Mouse (Mus musculus) forebrain, embryonic 12.5 days (tissue): ENCODE data around the gene Krba1. TPM values are rescaled to one million over a fixed set of nuclear protein-coding genes. Genes with fewer than 3 reads are reported as not detected.

Experiments used
- ATAC-seq: fragments of 200-750 bp; cut with Nextera tagmentation; 2 replicates; pipeline ENCODE4 v1.8.0; 2017; ENCODE audit warnings: moderate TSS enrichment; ENCODE audit not compliant: low FRiP score
- H3K27ac ChIP-seq: fragments of 300-500 bp; sonication (generic); 2 replicates; pipeline ENCODE4 v1.5.1; 2016; ENCODE audit warnings: mild to moderate bottlenecking
- H3K27me3 ChIP-seq: fragments of 300-500 bp; sonication (generic); 2 replicates; pipeline ENCODE4 v1.6.1; 2016; ENCODE audit warnings: mild to moderate bottlenecking
- H3K36me3 ChIP-seq: fragments of 300-500 bp; sonication (generic); replicated peaks from 2 replicates; pipeline ENCODE4 v1.6.1; 2016; ENCODE audit warnings: mild to moderate bottlenecking
- H3K4me1 ChIP-seq: fragments of 300-500 bp; sonication (generic); 2 replicates; pipeline ENCODE4 v1.6.1; 2016
- H3K4me2 ChIP-seq: fragments of 300-500 bp; sonication (generic); 2 replicates; pipeline ENCODE4 v1.6.1; 2016; ENCODE audit warnings: mild to moderate bottlenecking, moderate library complexity
- H3K4me3 ChIP-seq: fragments of 300-500 bp; sonication (generic); replicated peaks from 2 replicates; pipeline ENCODE4 v1.5.1; 2016; ENCODE audit warnings: mild to moderate bottlenecking
- H3K9ac ChIP-seq: fragments of 300-500 bp; sonication (generic); 2 replicates; pipeline ENCODE4 v1.6.1; 2016; ENCODE audit warnings: mild to moderate bottlenecking
- H3K9me3 ChIP-seq: fragments of 300-500 bp; sonication (generic); 2 replicates; pipeline ENCODE4 v1.6.1; 2016
- whole genome bisulfite sequencing: fragments of 180-500 bp; shearing (Covaris S2); methylation state at CpG from one replicate; pipeline ENCODE4 v1.1.7; 2016; 5-methylcytosine and 5-hydroxymethylcytosine counted together
- polyA plus RNA-seq: library from polyadenylated mRNA; unstranded; fragments of >200 nt; fragmentation: Nextera tagmentation; extraction: Ambion mirVana; gene quantifications from 2 replicates; pipeline ENCODE4 v1.2.1, GENCODE M21; 2016

Gene Krba1
- polyA plus RNA-seq, 1 experiment from 2014 or later: 27.2 TPM

- Histone ChIP-seq H3K4me1 (peaks cover 33% of the 10 kb centered on the region), H3K4me3 (peak overlapping the region; percentile 74), H3K9me3 (no peaks in the 10 kb centered on the region), H3K27ac (peak overlapping the region; percentile 93), H3K27me3 (peaks cover 10% of the 10 kb centered on the region), H3K9ac (peak overlapping the region; percentile 86), H3K36me3 (peaks cover 18% of the 10 kb centered on the region), H3K4me2 (peak overlapping the region; percentile 88)
- WGBS: under 1% methylated on average over 32 of the region's 34 CpGs
- peak; percentile 76 for ATAC-seq
Measured at GRCm38 (mm10) chr6:48444310-48445180, 49.2 kb downstream of the Krba1 start.

- Histone ChIP-seq H3K27me3 (0 out of 2 replicates have a peak, but pooled peaks cover 1% of the 10 kb centered on the region), H3K4me3 (peak within 1 kb of the TSS; percentile 74), H3K9ac (peak within 1 kb of the TSS; percentile 86), H3K4me2 (peak within 1 kb of the TSS; percentile 88), H3K27ac (peak within 1 kb of the TSS; percentile 93), H3K9me3 (no peaks in the 10 kb centered on the region), H3K4me1 (peaks cover 24% of the 10 kb centered on the region), H3K36me3 (peaks cover 18% of the 10 kb centered on the region)
- whole genome bisulfite sequencing: under 1% methylated on average over 63 of the region's 65 CpGs
- peak; percentile 16; the same call in 1 of the 2 replicates for ATAC-seq
Measured at GRCm38 (mm10) chr6:48445181-48446101, 50.1 kb downstream of the Krba1 start, which contains the start of gene Zfp467. Zfp467 (minus strand) TSS chr6:48445825.

GRCm38 (mm10) chr6:48446256-48446655, 50.9 kb downstream of the Krba1 start:
- H3K4me2 ChIP-seq: peak overlapping the region; percentile 88
- no peaks in the 10 kb centered on the region for H3K27me3 ChIP-seq
- H3K4me1 ChIP-seq: peaks cover 18% of the 10 kb centered on the region
- no peak overlapping the region; the same call in 1 of the 2 replicates for H3K27ac ChIP-seq
- H3K4me3 ChIP-seq: peak overlapping the region; percentile 74
- WGBS: 23% methylated on average over 3 of the region's 3 CpGs
- H3K36me3 ChIP-seq: peaks cover 14% of the 10 kb centered on the region
- H3K9me3 ChIP-seq: no peaks in the 10 kb centered on the region
- ATAC-seq: no peak
- H3K9ac ChIP-seq: no peak overlapping the region

- H3K4me1 ChIP-seq: peaks cover 18% of the 10 kb centered on the region
- no peak overlapping the region for H3K4me2 ChIP-seq
- no peaks in the 10 kb centered on the region for H3K27me3 ChIP-seq
- no peak overlapping the region for H3K9ac ChIP-seq
- no peak overlapping the region for H3K4me3 ChIP-seq
- no peak for ATAC-seq
- 69% methylated on average over 3 of the region's 3 CpGs for WGBS
- peaks cover 8% of the 10 kb centered on the region for H3K36me3 ChIP-seq
- H3K27ac ChIP-seq: peak overlapping the region; percentile 42; the same call in 1 of the 2 replicates
- H3K9me3 ChIP-seq: no peaks in the 10 kb centered on the region
Measured at GRCm38 (mm10) chr6:48446896-48447295, 51.5 kb downstream of the Krba1 start.

GRCm38 (mm10) chr6:48447929-48448328, 52.5 kb downstream of the Krba1 start, which contains the start of gene Sspo:
Sspo (plus strand) TSS chr6:48448229.
- Histone ChIP-seq H3K4me2 (no peak within 1 kb of the TSS), H3K36me3 (no peaks in the 10 kb centered on the region), H3K9ac (no peak within 1 kb of the TSS), H3K27me3 (no peaks in the 10 kb centered on the region), H3K9me3 (no peaks in the 10 kb centered on the region), H3K4me1 (peaks cover 18% of the 10 kb centered on the region), H3K27ac (no peak within 1 kb of the TSS; the same call in 1 of the 2 replicates), H3K4me3 (no peak within 1 kb of the TSS)
- no peak for ATAC-seq
- WGBS: 94% methylated on average over 1 of the region's 1 CpGs

GRCm38 (mm10) chr6:48448527-48448926, 53.1 kb downstream of the Krba1 start:
- H3K36me3 ChIP-seq: no peaks in the 10 kb centered on the region
- 82% methylated on average over 7 of the region's 7 CpGs for WGBS

GRCm38 (mm10) chr6:48452151-48452550, 56.8 kb downstream of the Krba1 start:
- Histone ChIP-seq H3K36me3 (no peaks in the 10 kb centered on the region), H3K4me3 (no peak overlapping the region), H3K27me3 (no peaks in the 10 kb centered on the region), H3K4me2 (no peak overlapping the region), H3K9ac (no peak overlapping the region; the same call in 1 of the 2 replicates), H3K27ac (no peak overlapping the region), H3K9me3 (no peaks in the 10 kb centered on the region), H3K4me1 (no peaks in the 10 kb centered on the region)
- WGBS: 70% methylated on average over 1 of the region's 1 CpGs
- no peak for ATAC-seq

More at GRCm38 (mm10) chr6:48448527-48448926, 53.1 kb downstream of the Krba1 start:
- Histone ChIP-seq H3K4me3 (no peak overlapping the region), H3K27me3 (no peaks in the 10 kb centered on the region), H3K4me2 (no peak overlapping the region), H3K9me3 (no peaks in the 10 kb centered on the region), H3K4me1 (peaks cover 14% of the 10 kb centered on the region), H3K27ac (no peak overlapping the region), H3K9ac (no peak overlapping the region)
- no peak for ATAC-seq

- H3K9ac ChIP-seq: no peak overlapping the region; the same call in 1 of the 2 replicates
- no peaks in the 10 kb centered on the region for H3K36me3 ChIP-seq
- H3K27me3 ChIP-seq: no peaks in the 10 kb centered on the region
- WGBS: 81% methylated on average over 3 of the region's 3 CpGs
- H3K4me2 ChIP-seq: no peak overlapping the region
- ATAC-seq: no peak
- no peaks in the 10 kb centered on the region for H3K9me3 ChIP-seq
- no peak overlapping the region for H3K4me3 ChIP-seq
- no peak overlapping the region for H3K27ac ChIP-seq
- H3K4me1 ChIP-seq: no peaks in the 10 kb centered on the region
Measured at GRCm38 (mm10) chr6:48452771-48453170, 57.4 kb downstream of the Krba1 start.

GRCm38 (mm10) chr6:48464966-48465679, 69.7 kb downstream of the Krba1 start:
- H3K9ac ChIP-seq: no peak overlapping the region
- no peaks in the 10 kb centered on the region for H3K9me3 ChIP-seq
- no peak for ATAC-seq
- no peak overlapping the region for H3K4me2 ChIP-seq
- 90% methylated on average over 13 of the region's 13 CpGs for WGBS
- H3K27ac ChIP-seq: no peak overlapping the region
- H3K4me1 ChIP-seq: 0 out of 2 replicates have a peak, but pooled peaks cover 6% of the 10 kb centered on the region
- no peaks in the 10 kb centered on the region for H3K36me3 ChIP-seq
- H3K27me3 ChIP-seq: no peaks in the 10 kb centered on the region
- no peak overlapping the region for H3K4me3 ChIP-seq

- Histone ChIP-seq H3K27me3 (no peaks in the 10 kb centered on the region), H3K4me3 (no peak overlapping the region), H3K4me1 (0 out of 2 replicates have a peak, but pooled peaks cover 6% of the 10 kb centered on the region), H3K9me3 (no peaks in the 10 kb centered on the region), H3K4me2 (no peak overlapping the region), H3K9ac (no peak overlapping the region), H3K36me3 (no peaks in the 10 kb centered on the region), H3K27ac (no peak overlapping the region)
- no peak for ATAC-seq
- WGBS: 39% methylated on average over 6 of the region's 6 CpGs
Measured at GRCm38 (mm10) chr6:48466715-48467114, 71.3 kb downstream of the Krba1 start.

- Histone ChIP-seq H3K27me3 (no peaks in the 10 kb centered on the region), H3K4me3 (no peak overlapping the region), H3K4me2 (no peak overlapping the region), H3K36me3 (no peaks in the 10 kb centered on the region), H3K27ac (no peak overlapping the region), H3K9ac (no peak overlapping the region), H3K9me3 (no peaks in the 10 kb centered on the region), H3K4me1 (0 out of 2 replicates have a peak, but pooled peaks cover 6% of the 10 kb centered on the region)
- WGBS: 86% methylated on average over 7 of the region's 7 CpGs
- ATAC-seq: no peak
Measured at GRCm38 (mm10) chr6:48467490-48467889, 72.1 kb downstream of the Krba1 start.
